Mouse (Mus musculus) C2C12 (cell line): ENCODE data around the gene Nlrp9b. TPM values are rescaled to one million over a fixed set of nuclear protein-coding genes. Genes with fewer than 3 reads are reported as not detected.
"Not testable (repeated sequence)": the region's sequence is repeated elsewhere in the genome, so short reads cannot be mapped to it uniquely, and the experiment has no call there.

Experiments used
- H3K27me3 ChIP-seq: one replicate; pipeline ENCODE4 v1.6.1; 2011; ENCODE audit not compliant: control insufficient read depth, insufficient read depth, insufficient read length
- H3K36me3 ChIP-seq: one replicate; pipeline ENCODE4 v1.6.1; 2011; ENCODE audit not compliant: control insufficient read depth, insufficient read depth
- H3K4me3 ChIP-seq: one replicate; pipeline ENCODE4 v1.5.1; 2011; ENCODE audit warnings: mild to moderate bottlenecking, control low read depth; ENCODE audit not compliant: poor library complexity, insufficient read depth, severe bottlenecking
- H3K79me2 ChIP-seq: one replicate; pipeline ENCODE4 v1.6.1; 2011; ENCODE audit not compliant: control insufficient read depth, insufficient read depth
- H3K79me3 ChIP-seq: one replicate; pipeline ENCODE4 v1.6.1; 2011; ENCODE audit warnings: low read depth, control low read depth
- H3ac ChIP-seq: one replicate; pipeline ENCODE3; 2011; ENCODE audit warnings: low read depth; ENCODE audit not compliant: control insufficient read depth, insufficient read length
- CEBPB ChIP-seq: IDR thresholded peaks from one replicate; pipeline ENCODE4 v1.6.1; 2011; ENCODE audit warnings: low read depth, mild to moderate bottlenecking, control low read depth, moderate library complexity
- CTCF ChIP-seq: IDR thresholded peaks from one replicate; pipeline ENCODE4 v1.5.1; 2011; ENCODE audit not compliant: control insufficient read depth, insufficient read depth, insufficient read length
- FOSL1 ChIP-seq: IDR thresholded peaks from one replicate; pipeline ENCODE4 v1.8.0; 2011; ENCODE audit warnings: mild to moderate bottlenecking, low read length; ENCODE audit not compliant: poor library complexity, insufficient read depth, severe bottlenecking
- MAX ChIP-seq: IDR thresholded peaks from one replicate; pipeline ENCODE4 v1.6.1; 2011; ENCODE audit warnings: mild to moderate bottlenecking, control low read depth
- MYOD1 ChIP-seq: IDR thresholded peaks from one replicate; pipeline ENCODE4 v1.6.1; 2011; ENCODE audit warnings: low read depth; ENCODE audit not compliant: control insufficient read depth, insufficient read length
- MYOG ChIP-seq: IDR thresholded peaks from one replicate; pipeline ENCODE4 v1.6.1; 2011; ENCODE audit not compliant: control insufficient read depth, insufficient read length; ENCODE audit errors: extremely low read depth
- USF1 ChIP-seq: IDR thresholded peaks from one replicate; pipeline ENCODE4 v1.6.1; 2011; ENCODE audit warnings: low read depth, mild to moderate bottlenecking, control low read depth, moderate library complexity
- polyA plus RNA-seq: library from polyadenylated mRNA; unstranded; fragments of >200 nt; fragmentation: generic; extraction: Trizol; gene quantifications from one replicate; pipeline ENCODE4 v1.2.1, GENCODE M21; 2012; ENCODE audit warnings: missing spikeins

Nlrp9b gene
- polyA plus RNA-seq, 1 experiment: not detected

- H3ac ChIP-seq: no peak within 1 kb of the TSS
- TF ChIP-seq USF1 (no peak), CEBPB (no peak), FOSL1 (no peak), CTCF (no peak), MYOD1 (no peak), MYOG (no peak), MAX (no peak)
- H3K27me3 ChIP-seq: peaks cover 3% of the 10 kb centered on the region
- H3K36me3 ChIP-seq: no peaks in the 10 kb centered on the region
- no peaks in the 10 kb centered on the region for H3K79me3 ChIP-seq
- H3K79me2 ChIP-seq: no peaks in the 10 kb centered on the region
- H3K4me3 ChIP-seq: no peak within 1 kb of the TSS
Measured at GRCm38 (mm10) chr7:19964985-19965579, 26.2 kb upstream of the Nlrp9b start, which contains the start of gene Ceacam20. Gene Ceacam20, plus strand, starts transcription at chr7:19965412.

DNA sequence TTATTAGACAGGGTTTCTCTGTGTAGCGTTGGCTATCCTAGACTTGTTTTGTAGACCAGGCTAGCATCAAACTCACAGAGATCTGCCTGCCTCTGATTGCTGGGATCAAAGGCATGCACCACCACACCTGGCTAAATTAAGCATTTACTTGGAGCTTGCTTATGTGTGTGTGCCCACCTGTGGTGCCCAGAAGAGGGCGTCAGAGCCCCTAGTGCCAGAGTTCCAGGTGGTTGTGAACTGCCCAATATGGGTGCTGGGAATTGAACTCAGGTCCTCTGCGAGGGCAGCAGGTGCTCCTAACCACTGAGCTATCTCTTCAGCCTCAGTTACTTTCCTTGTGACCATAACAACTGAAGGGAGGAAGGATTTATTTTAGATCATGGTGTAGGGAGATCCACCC, 22.2 kb upstream of the Nlrp9b start:
- Histone ChIP-seq H3K79me2 (no peaks in the 10 kb centered on the region), H3K4me3 (no peak overlapping the region), H3K36me3 (no peaks in the 10 kb centered on the region), H3K79me3 (no peaks in the 10 kb centered on the region), H3ac (no peak overlapping the region), H3K27me3 (peaks cover 3% of the 10 kb centered on the region)
- TF ChIP-seq MYOG (no peak), CTCF (no peak), MAX (no peak), MYOD1 (no peak), USF1 (no peak), CEBPB (no peak), FOSL1 (no peak)

- Histone ChIP-seq H3ac (no peak overlapping the region), H3K36me3 (no peaks in the 10 kb centered on the region), H3K4me3 (no peak overlapping the region), H3K27me3 (peaks cover 3% of the 10 kb centered on the region), H3K79me3 (no peaks in the 10 kb centered on the region), H3K79me2 (no peaks in the 10 kb centered on the region)
- TF ChIP-seq FOSL1: no peak
Measured at GRCm38 (mm10) chr7:19969541-19970090, 21.6 kb upstream of the Nlrp9b start.

- Histone ChIP-seq H3K36me3 (no peaks in the 10 kb centered on the region), H3ac (no peak overlapping the region), H3K27me3 (peaks cover 2% of the 10 kb centered on the region), H3K79me3 (no peaks in the 10 kb centered on the region), H3K4me3 (no peak overlapping the region), H3K79me2 (no peaks in the 10 kb centered on the region)
- TF ChIP-seq FOSL1 (no peak), CEBPB (no peak), MYOG (no peak), USF1 (no peak), MAX (no peak)
Measured at GRCm38 (mm10) chr7:19970196-19970595, 21.1 kb upstream of the Nlrp9b start.

DNA sequence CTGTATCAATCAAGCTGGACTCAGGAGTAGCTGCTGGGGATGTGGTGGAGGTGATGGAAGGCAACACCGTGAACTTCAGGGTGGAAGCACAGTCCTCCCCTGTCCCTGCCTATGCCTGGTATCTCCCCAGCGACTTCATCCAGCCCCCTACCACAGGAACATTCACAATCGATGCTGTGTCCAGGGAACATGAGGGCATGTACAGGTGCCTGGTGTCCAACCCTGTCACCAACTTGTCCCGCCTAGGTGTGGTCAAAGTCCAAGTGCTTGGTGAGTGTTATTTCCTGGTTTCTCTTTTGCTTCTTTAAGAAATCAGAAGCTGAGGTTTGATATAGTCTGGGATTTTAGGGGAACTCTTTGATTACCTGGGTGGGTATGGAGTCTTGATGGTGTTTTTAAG, 19.7 kb upstream of the Nlrp9b start:
- TF ChIP-seq CTCF: no peak
- no peak for TF ChIP-seq MYOD1
- no peak for TF ChIP-seq CEBPB
- TF ChIP-seq MYOG: no peak
- no peak for TF ChIP-seq FOSL1
- no peak for TF ChIP-seq MAX
- no peak for TF ChIP-seq USF1

GRCm38 (mm10) chr7:19996721-19997120, 5.5 kb downstream of the Nlrp9b start:
- H3K4me3 ChIP-seq, H3K79me3 ChIP-seq, H3K36me3 ChIP-seq, H3K79me2 ChIP-seq, H3K27me3 ChIP-seq, H3ac ChIP-seq: not testable (repeated sequence)

More for the DNA sequence above, 19.7 kb upstream of the Nlrp9b start:
- Histone ChIP-seq H3K36me3 (no peaks in the 10 kb centered on the region), H3ac (no peak overlapping the region), H3K79me2 (no peaks in the 10 kb centered on the region), H3K27me3 (no peaks in the 10 kb centered on the region), H3K4me3 (no peak overlapping the region), H3K79me3 (no peaks in the 10 kb centered on the region)

- H3K36me3 ChIP-seq: no peaks in the 10 kb centered on the region
- H3K79me3 ChIP-seq: no peaks in the 10 kb centered on the region
- TF ChIP-seq MYOG (no peak), MYOD1 (no peak), CTCF (no peak), USF1 (no peak), FOSL1 (no peak), MAX (no peak), CEBPB (no peak)
- no peaks in the 10 kb centered on the region for H3K79me2 ChIP-seq
- H3ac ChIP-seq: no peak overlapping the region
- H3K27me3 ChIP-seq: no peaks in the 10 kb centered on the region
- no peak overlapping the region for H3K4me3 ChIP-seq
Measured at GRCm38 (mm10) chr7:20009987-20010386, 18.7 kb downstream of the Nlrp9b start.

GRCm38 (mm10) chr7:20064100-20064499, 72.8 kb downstream of the Nlrp9b start:
- not testable (repeated sequence) for H3K27me3 ChIP-seq, H3ac ChIP-seq

DNA sequence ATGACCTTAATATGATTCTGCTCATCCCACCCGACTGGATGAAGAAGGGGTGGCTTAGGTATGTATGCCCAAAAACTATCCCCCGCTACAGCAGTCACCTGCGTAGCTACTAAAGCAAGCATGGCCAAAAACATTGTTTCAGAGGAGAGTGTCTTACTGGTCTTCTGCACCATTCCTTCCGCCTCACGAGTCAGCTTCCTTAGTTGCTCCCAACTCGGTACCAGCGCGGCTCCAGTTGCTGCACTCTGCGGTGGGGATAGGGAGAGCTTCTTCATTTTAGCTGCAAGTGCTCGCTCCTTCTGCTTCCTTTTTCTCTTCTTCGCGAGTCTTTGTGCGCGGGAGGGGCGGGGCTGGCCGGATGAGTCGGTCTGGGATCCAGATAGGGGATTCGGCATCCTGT, 86.9 kb downstream of the Nlrp9b start:
- not testable (repeated sequence) for H3K36me3 ChIP-seq, H3K27me3 ChIP-seq, H3K79me2 ChIP-seq, H3ac ChIP-seq, H3K4me3 ChIP-seq, H3K79me3 ChIP-seq

More at GRCm38 (mm10) chr7:20064100-20064499, 72.8 kb downstream of the Nlrp9b start:
- not testable (repeated sequence) for H3K4me3 ChIP-seq, H3K79me3 ChIP-seq, H3K79me2 ChIP-seq, H3K36me3 ChIP-seq

- not testable (repeated sequence) for H3K4me3 ChIP-seq, H3ac ChIP-seq, H3K27me3 ChIP-seq, H3K79me3 ChIP-seq, H3K79me2 ChIP-seq, H3K36me3 ChIP-seq
Measured at GRCm38 (mm10) chr7:20099380-20099779, 108.1 kb downstream of the Nlrp9b start, which contains the start of gene Vmn1r91. Gene Vmn1r91, plus strand, starts transcription at chr7:20099680.
